Mouse (Mus musculus) lung, embryonic 14.5 days (tissue): Measurements from ENCODE around the gene Arf1. TPM values are rescaled to one million over a fixed set of nuclear protein-coding genes. Genes with fewer than 3 reads are reported as not detected.

Source experiments
- ATAC-seq: fragments of 200-750 bp; cut with Nextera tagmentation; 2 replicates; pipeline ENCODE4 v1.8.0; 2017; ENCODE audit warnings: mild to moderate bottlenecking, moderate TSS enrichment, moderate library complexity; ENCODE audit not compliant: insufficient read depth
- DNase-seq: peaks from one replicate; pipeline ENCODE4 v3.0.0-alpha.2; 2015
- H3K27ac ChIP-seq: fragments of 300-500 bp; sonication (generic); 2 replicates; pipeline ENCODE4 v1.5.1; 2014; ENCODE audit warnings: low read depth, mild to moderate bottlenecking, moderate library complexity
- H3K27me3 ChIP-seq: fragments of 300-500 bp; sonication (generic); 2 replicates; pipeline ENCODE4 v1.6.1; 2014; ENCODE audit warnings: low read length, control low read depth; ENCODE audit not compliant: insufficient read depth
- H3K36me3 ChIP-seq: fragments of 300-500 bp; sonication (generic); 2 replicates; pipeline ENCODE4 v1.6.1; 2014; ENCODE audit warnings: control low read depth; ENCODE audit not compliant: insufficient read depth
- H3K4me1 ChIP-seq: fragments of 300-500 bp; sonication (generic); 2 replicates; pipeline ENCODE4 v1.6.1; 2014; ENCODE audit warnings: antibody characterized with exemption, control low read depth; ENCODE audit not compliant: insufficient read depth
- H3K4me2 ChIP-seq: fragments of 300-500 bp; sonication (generic); 2 replicates; pipeline ENCODE4 v1.6.1; 2014; ENCODE audit warnings: mild to moderate bottlenecking
- H3K4me3 ChIP-seq: fragments of 300-500 bp; sonication (generic); 2 replicates; pipeline ENCODE4 v1.5.1; 2014; ENCODE audit warnings: low read depth, low read length
- H3K9ac ChIP-seq: fragments of 300-500 bp; sonication (generic); 2 replicates; pipeline ENCODE4 v1.6.1; 2014
- H3K9me3 ChIP-seq: fragments of 300-500 bp; sonication (generic); 2 replicates; pipeline ENCODE4 v1.6.1; 2016; ENCODE audit warnings: low read depth, low read length, control low read depth
- CTCF ChIP-seq: IDR thresholded peaks from 2 replicates; pipeline ENCODE4 v1.5.1; 2016; ENCODE audit warnings: antibody characterized with exemption, low read depth
- WGBS: fragments of 180-500 bp; shearing (Covaris S2); extraction: QIAGEN DNeasy Blood & Tissue Kit; methylation state at CpG from one replicate; pipeline ENCODE4 v1.1.7; 2014; 5-methylcytosine and 5-hydroxymethylcytosine counted together
- polyA plus RNA-seq: library from polyadenylated mRNA; unstranded; fragments of >200 nt; fragmentation: Nextera tagmentation; extraction: Ambion mirVana; gene quantifications from 2 replicates; pipeline ENCODE4 v1.2.1, GENCODE M21; 2014

The Arf1 gene
- polyA plus RNA-seq, 1 experiment from 2014 or later: 687 TPM

DNA sequence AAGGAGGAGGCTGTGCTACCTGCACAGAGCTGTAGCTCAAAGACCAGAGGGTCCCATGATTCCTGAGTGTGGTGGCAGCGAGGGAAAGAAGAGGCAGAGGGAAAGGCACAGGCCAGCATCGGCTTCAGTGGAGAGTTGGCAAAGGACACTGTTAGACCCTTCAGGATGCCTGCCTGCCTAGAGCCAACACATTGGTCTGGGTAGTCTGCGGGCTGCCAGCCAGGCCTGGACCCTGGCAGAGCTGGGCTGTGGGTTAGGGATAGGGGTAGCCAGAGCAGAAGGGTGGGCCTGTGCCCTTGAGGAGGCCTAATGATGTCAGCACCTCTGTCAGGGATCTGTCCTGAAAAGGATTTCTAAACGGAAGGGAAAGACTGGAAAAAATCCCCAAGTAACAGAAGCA lies 11.7 kb upstream of the Arf1 start:
- H3K9ac ChIP-seq: no peak overlapping the region
- DNase-seq (no peak), ATAC-seq (no peak)
- H3K4me3 ChIP-seq: no peak overlapping the region
- H3K4me1 ChIP-seq: peaks cover 3% of the 10 kb centered on the region; the same call in 1 of the 2 replicates
- H3K27ac ChIP-seq: no peak overlapping the region
- 76% methylated on average over 4 of the region's 4 CpGs for WGBS
- no peaks in the 10 kb centered on the region for H3K36me3 ChIP-seq
- H3K27me3 ChIP-seq: no peaks in the 10 kb centered on the region
- no peak overlapping the region for H3K4me2 ChIP-seq
- H3K9me3 ChIP-seq: no peaks in the 10 kb centered on the region
- no peak for TF ChIP-seq CTCF

DNA sequence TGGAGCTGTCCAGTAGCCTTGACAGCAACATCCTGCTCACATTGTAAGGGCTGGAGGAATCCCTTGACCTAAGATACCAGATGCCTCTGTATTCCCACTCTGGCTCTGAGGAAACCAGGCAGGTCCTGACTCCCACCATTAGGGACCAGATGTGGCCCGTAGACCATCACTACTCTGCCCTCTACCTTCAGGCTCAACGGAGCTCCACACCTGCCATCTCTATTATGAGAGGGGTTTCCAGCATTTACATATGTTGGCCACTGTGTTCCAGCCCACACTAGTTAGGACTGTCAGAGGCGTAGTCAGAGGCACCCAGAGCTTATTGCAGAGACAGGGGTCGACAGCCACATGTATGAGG lies 11.3 kb upstream of the Arf1 start:
- Histone ChIP-seq H3K9ac (no peak overlapping the region), H3K4me3 (no peak overlapping the region), H3K36me3 (no peaks in the 10 kb centered on the region), H3K9me3 (no peaks in the 10 kb centered on the region), H3K4me1 (peaks cover 3% of the 10 kb centered on the region; the same call in 1 of the 2 replicates), H3K4me2 (no peak overlapping the region), H3K27ac (no peak overlapping the region), H3K27me3 (no peaks in the 10 kb centered on the region)
- TF ChIP-seq CTCF: no peak
- WGBS: 43% methylated on average over 4 of the region's 4 CpGs
- DNase-seq (no peak), ATAC-seq (no peak)

DNA sequence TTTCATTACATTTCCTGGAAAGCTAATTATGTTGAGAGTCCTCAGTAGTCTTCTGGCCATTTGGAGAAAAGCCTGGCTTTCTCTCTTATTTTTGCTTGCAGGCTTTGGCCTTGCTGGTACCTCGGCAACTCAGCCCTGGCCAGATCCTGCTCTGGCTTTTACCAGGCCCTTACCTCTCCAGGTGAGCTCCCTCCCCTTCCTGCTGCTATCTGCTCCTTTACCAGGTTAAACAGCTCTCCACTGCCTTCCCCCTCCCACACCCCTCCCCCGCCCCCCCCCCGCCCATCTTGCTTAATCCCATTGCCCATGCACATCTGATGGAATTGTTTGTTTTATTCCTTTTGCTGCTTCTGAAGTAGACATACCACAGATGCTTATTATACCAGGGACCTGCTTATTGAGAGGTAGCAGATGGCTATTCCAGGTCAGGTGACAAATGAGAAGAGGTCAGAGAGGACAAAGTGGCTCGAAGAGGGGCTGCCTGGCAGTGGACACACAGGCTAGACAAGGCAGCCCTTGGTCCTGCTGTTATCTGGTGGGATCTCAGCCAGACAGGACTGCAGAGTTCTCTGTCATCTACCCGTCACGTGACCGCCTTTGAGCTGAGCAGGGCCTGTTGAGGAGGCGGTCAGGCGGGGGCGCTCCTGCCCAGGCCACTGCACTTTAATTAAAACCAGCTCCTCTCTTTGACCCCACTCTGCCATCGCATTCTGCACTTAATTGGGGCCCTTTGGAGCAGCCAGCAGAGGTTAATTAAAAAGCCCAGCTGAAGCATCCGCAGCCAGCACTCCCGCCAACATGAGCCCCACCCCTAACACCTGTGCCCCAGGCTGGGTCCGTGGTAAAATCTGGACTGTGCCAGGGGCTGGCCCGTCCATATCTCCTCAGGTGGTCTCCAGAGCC lies 10.7 kb upstream of the Arf1 start:
- H3K27me3 ChIP-seq: no peaks in the 10 kb centered on the region
- no peaks in the 10 kb centered on the region for H3K36me3 ChIP-seq
- H3K27ac ChIP-seq: no peak overlapping the region
- no peak overlapping the region for H3K9ac ChIP-seq
- WGBS: 4% methylated on average over 14 of the region's 15 CpGs
- no peaks in the 10 kb centered on the region for H3K9me3 ChIP-seq
- H3K4me2 ChIP-seq: no peak overlapping the region
- DNase-seq (peak; percentile 61), ATAC-seq (peak; percentile 70)
- peak; percentile 64 for TF ChIP-seq CTCF
- no peak overlapping the region for H3K4me3 ChIP-seq
- H3K4me1 ChIP-seq: peaks cover 3% of the 10 kb centered on the region; the same call in 1 of the 2 replicates

DNA sequence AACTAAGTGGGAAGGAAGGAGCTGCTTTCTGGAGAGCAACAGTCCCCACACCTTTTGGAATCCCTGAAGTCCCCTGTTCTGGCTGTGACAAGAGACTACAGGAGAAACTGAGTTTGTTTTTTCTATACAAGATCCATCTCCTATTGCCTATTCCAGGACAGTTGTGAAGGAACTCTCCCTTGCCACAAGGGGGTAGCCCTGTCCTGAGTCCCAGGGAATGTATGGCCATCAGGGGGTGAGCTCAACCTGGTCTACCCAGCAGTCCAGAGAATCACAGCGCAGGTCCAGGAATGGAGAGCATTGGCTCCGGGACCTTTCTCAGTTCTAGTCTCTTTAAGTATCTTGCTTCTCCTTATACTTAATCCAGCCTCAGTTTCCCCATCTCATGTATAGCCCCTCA lies 4.7 kb upstream of the Arf1 start:
- Histone ChIP-seq H3K27me3 (no peaks in the 10 kb centered on the region), H3K9ac (no peak overlapping the region), H3K27ac (no peak overlapping the region), H3K9me3 (no peaks in the 10 kb centered on the region), H3K4me3 (no peak overlapping the region), H3K36me3 (no peaks in the 10 kb centered on the region), H3K4me2 (no peak overlapping the region), H3K4me1 (no peaks in the 10 kb centered on the region)
- TF ChIP-seq CTCF: peak; percentile 43
- ATAC-seq (no peak), DNase-seq (no peak)
- 51% methylated on average over 2 of the region's 2 CpGs for WGBS

DNA sequence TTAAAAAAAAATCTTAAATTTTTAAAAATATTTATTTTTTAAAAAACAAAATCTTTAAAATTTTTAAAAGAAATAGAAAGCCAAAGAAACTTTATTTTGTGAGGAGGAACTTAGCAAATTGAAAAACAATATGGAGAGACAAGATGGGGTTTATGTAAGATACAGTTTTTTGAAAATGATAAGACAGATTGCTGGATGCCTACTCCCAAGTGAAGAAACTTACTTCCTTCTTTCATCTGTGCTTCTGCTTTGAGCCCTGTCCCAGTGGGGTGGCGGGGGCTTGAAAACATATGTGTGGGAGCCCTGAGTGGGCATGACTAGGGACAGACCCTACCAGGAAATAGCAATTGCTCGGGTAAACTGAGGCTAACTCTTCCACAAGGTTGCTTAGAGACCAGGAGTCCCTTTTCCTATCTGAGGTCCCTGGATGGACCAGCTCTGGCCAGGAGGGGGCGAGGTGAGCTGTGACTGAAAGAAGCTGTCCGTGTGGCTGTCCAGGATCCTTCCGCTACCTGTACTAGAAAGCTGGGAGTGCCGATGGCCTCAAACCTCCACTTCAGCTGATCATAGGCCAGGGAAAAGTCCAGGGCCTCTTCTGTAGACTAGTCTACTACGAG lies 2.2 kb upstream of the Arf1 start:
- ATAC-seq: no peak
- Histone ChIP-seq H3K9me3 (no peaks in the 10 kb centered on the region), H3K4me3 (no peak overlapping the region), H3K36me3 (peaks cover 2% of the 10 kb centered on the region; the same call in 1 of the 2 replicates), H3K27me3 (no peaks in the 10 kb centered on the region), H3K4me1 (peaks cover 9% of the 10 kb centered on the region; the same call in 1 of the 2 replicates), H3K4me2 (no peak overlapping the region), H3K27ac (no peak overlapping the region), H3K9ac (no peak overlapping the region)
- WGBS: 11% methylated on average over 7 of the region's 7 CpGs
- peak; percentile 83 for TF ChIP-seq CTCF
- peak; percentile 77 for DNase-seq

DNA sequence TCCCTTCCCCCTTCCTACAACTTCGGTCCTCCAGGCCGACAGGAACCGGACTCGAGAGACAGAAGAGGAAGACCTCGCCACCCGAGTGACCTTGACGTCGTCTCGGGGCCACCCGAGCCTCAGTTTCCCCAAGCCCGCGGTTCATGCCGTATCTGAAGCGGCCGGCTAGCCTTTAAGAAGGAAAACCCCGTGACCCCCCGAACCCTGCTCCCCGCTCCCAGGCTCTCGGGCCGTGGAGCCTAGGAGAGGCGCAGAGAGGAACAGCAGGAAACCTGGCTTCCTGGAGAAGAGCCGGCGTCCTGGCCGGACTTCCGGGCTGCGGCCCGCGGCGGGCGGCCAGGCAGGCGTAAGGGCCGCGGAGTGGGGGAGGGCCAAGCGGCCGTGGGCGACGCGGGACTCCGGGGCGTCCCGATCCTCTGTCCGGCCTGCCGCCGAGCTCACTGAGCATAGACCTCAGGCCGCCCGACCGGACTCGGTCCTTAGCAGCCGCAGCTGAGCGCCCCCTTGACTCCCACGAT lies 407 bp downstream of the Arf1 start:
- WGBS: under 1% methylated on average over 51 of the region's 51 CpGs
- no peak for DNase-seq
- peak overlapping the region; percentile 100 for H3K9ac ChIP-seq
- peaks cover 22% of the 10 kb centered on the region for H3K4me1 ChIP-seq
- TF ChIP-seq CTCF: no peak
- peak; percentile 78 for ATAC-seq
- H3K36me3 ChIP-seq: peaks cover 15% of the 10 kb centered on the region; the same call in 1 of the 2 replicates
- H3K4me3 ChIP-seq: peak overlapping the region; percentile 100
- peak overlapping the region; percentile 98 for H3K27ac ChIP-seq
- no peaks in the 10 kb centered on the region for H3K27me3 ChIP-seq
- no peaks in the 10 kb centered on the region for H3K9me3 ChIP-seq
- peak overlapping the region; percentile 87 for H3K4me2 ChIP-seq
